Mouse (Mus musculus) kidney, embryonic 16.5 days (tissue): ENCODE measurements around the gene Tmigd3. TPM values are rescaled to one million over a fixed set of nuclear protein-coding genes. Genes with fewer than 3 reads are reported as not detected.

Experiments
- ATAC-seq: fragments of 200-750 bp; cut with Nextera tagmentation; 2 replicates; pipeline ENCODE4 v1.8.0; 2017; ENCODE audit warnings: moderate TSS enrichment; ENCODE audit not compliant: low FRiP score, low TSS enrichment
- H3K27ac ChIP-seq: fragments of 300-500 bp; sonication (generic); 2 replicates; pipeline ENCODE4 v1.5.1; 2014; ENCODE audit warnings: low read length
- H3K27me3 ChIP-seq: fragments of 300-500 bp; sonication (generic); 2 replicates; pipeline ENCODE4 v1.6.1; 2014; ENCODE audit warnings: low read length, control low read depth, mixed read lengths; ENCODE audit not compliant: insufficient read depth
- H3K36me3 ChIP-seq: fragments of 300-500 bp; sonication (generic); 2 replicates; pipeline ENCODE4 v1.6.1; 2014; ENCODE audit warnings: low read length, control low read depth, mixed read lengths; ENCODE audit not compliant: insufficient read depth
- H3K4me1 ChIP-seq: fragments of 300-500 bp; sonication (generic); 2 replicates; pipeline ENCODE4 v1.6.1; 2014; ENCODE audit warnings: low read length, control low read depth, mixed read lengths; ENCODE audit not compliant: insufficient read depth
- H3K4me2 ChIP-seq: fragments of 300-500 bp; sonication (generic); replicated peaks from 2 replicates; pipeline ENCODE4 v1.6.1; 2014; ENCODE audit warnings: low read depth, low read length
- H3K4me3 ChIP-seq: fragments of 300-500 bp; sonication (generic); 2 replicates; pipeline ENCODE4 v1.5.1; 2014; ENCODE audit warnings: mild to moderate bottlenecking, low read length
- H3K9ac ChIP-seq: fragments of 300-500 bp; sonication (generic); replicated peaks from 2 replicates; pipeline ENCODE4 v1.6.1; 2014; ENCODE audit warnings: low read length
- H3K9me3 ChIP-seq: fragments of 300-500 bp; sonication (generic); 2 replicates; pipeline ENCODE4 v1.6.1; 2016; ENCODE audit warnings: low read length, control low read depth
- WGBS: fragments of 180-500 bp; shearing (Covaris S2); extraction: QIAGEN DNeasy Blood & Tissue Kit; methylation state at CpG from one replicate; pipeline ENCODE4 v1.1.7; 2014; 5-methylcytosine and 5-hydroxymethylcytosine counted together
- polyA plus RNA-seq: library from polyadenylated mRNA; unstranded; fragments of >200 nt; fragmentation: Nextera tagmentation; extraction: Ambion mirVana; gene quantifications from 2 replicates; pipeline ENCODE4 v1.2.1, GENCODE M21; 2015

Gene Tmigd3
- polyA plus RNA-seq, 1 experiment from 2014 or later, result not detected

- H3K9me3 ChIP-seq, result no peaks in the 10 kb centered on the region
- no peak overlapping the region for H3K27ac ChIP-seq
- H3K4me2 ChIP-seq, result no peak overlapping the region
- H3K36me3 ChIP-seq, result no peaks in the 10 kb centered on the region
- no peak for ATAC-seq
- H3K9ac ChIP-seq, result no peak overlapping the region
- no peaks in the 10 kb centered on the region for H3K27me3 ChIP-seq
- H3K4me1 ChIP-seq, result no peaks in the 10 kb centered on the region
- WGBS, result 85% methylated on average over 4 of the region's 4 CpGs
- H3K4me3 ChIP-seq, result no peak overlapping the region
Observed at GRCm38 (mm10) chr3:105839836-105840235, 30.9 kb upstream of the Tmigd3 start.

- H3K27ac ChIP-seq, result no peak overlapping the region
- 63% methylated on average over 7 of the region's 7 CpGs for WGBS
- no peaks in the 10 kb centered on the region for H3K27me3 ChIP-seq
- no peak overlapping the region for H3K9ac ChIP-seq
- H3K4me1 ChIP-seq, result no peaks in the 10 kb centered on the region
- no peak overlapping the region for H3K4me3 ChIP-seq
- ATAC-seq, result no peak
- no peaks in the 10 kb centered on the region for H3K36me3 ChIP-seq
- no peaks in the 10 kb centered on the region for H3K9me3 ChIP-seq
- H3K4me2 ChIP-seq, result no peak overlapping the region
Observed at GRCm38 (mm10) chr3:105846294-105847069, 24.2 kb upstream of the Tmigd3 start.

GRCm38 (mm10) chr3:105853781-105854180, 16.9 kb upstream of the Tmigd3 start:
- no peak for ATAC-seq

GRCm38 (mm10) chr3:105854786-105855185, 15.9 kb upstream of the Tmigd3 start:
- ATAC-seq, result no peak
- WGBS, result 84% methylated on average over 4 of the region's 4 CpGs

More at GRCm38 (mm10) chr3:105853781-105854180, 16.9 kb upstream of the Tmigd3 start:
- Histone ChIP-seq H3K4me2 (no peak overlapping the region), H3K36me3 (no peaks in the 10 kb centered on the region), H3K9ac (no peak overlapping the region), H3K27me3 (no peaks in the 10 kb centered on the region), H3K9me3 (no peaks in the 10 kb centered on the region), H3K27ac (no peak overlapping the region), H3K4me3 (no peak overlapping the region), H3K4me1 (no peaks in the 10 kb centered on the region; the same call in 1 of the 2 replicates)
- 54% methylated on average over 8 of the region's 8 CpGs for WGBS

GRCm38 (mm10) chr3:105857513-105857912, 13.2 kb upstream of the Tmigd3 start:
- Histone ChIP-seq H3K4me3 (no peak overlapping the region), H3K9ac (no peak overlapping the region), H3K27me3 (no peaks in the 10 kb centered on the region), H3K9me3 (no peaks in the 10 kb centered on the region), H3K4me1 (no peaks in the 10 kb centered on the region; the same call in 1 of the 2 replicates), H3K27ac (no peak overlapping the region), H3K36me3 (no peaks in the 10 kb centered on the region), H3K4me2 (no peak overlapping the region)
- WGBS, result 58% methylated on average over 5 of the region's 5 CpGs
- ATAC-seq, result no peak

More at GRCm38 (mm10) chr3:105854786-105855185, 15.9 kb upstream of the Tmigd3 start:
- no peak overlapping the region for H3K4me3 ChIP-seq
- no peak overlapping the region for H3K27ac ChIP-seq
- H3K36me3 ChIP-seq, result no peaks in the 10 kb centered on the region
- H3K9ac ChIP-seq, result no peak overlapping the region
- H3K4me2 ChIP-seq, result no peak overlapping the region
- no peaks in the 10 kb centered on the region; the same call in 1 of the 2 replicates for H3K4me1 ChIP-seq
- H3K27me3 ChIP-seq, result no peaks in the 10 kb centered on the region
- H3K9me3 ChIP-seq, result no peaks in the 10 kb centered on the region

GRCm38 (mm10) chr3:105861747-105862366, 8.8 kb upstream of the Tmigd3 start:
- Histone ChIP-seq H3K9me3 (no peaks in the 10 kb centered on the region), H3K27ac (no peak overlapping the region), H3K36me3 (no peaks in the 10 kb centered on the region), H3K4me2 (no peak overlapping the region), H3K9ac (no peak overlapping the region), H3K27me3 (no peaks in the 10 kb centered on the region), H3K4me3 (no peak overlapping the region), H3K4me1 (no peaks in the 10 kb centered on the region)
- 35% methylated on average over 7 of the region's 7 CpGs for WGBS
- no peak for ATAC-seq

GRCm38 (mm10) chr3:105864123-105864522, 6.6 kb upstream of the Tmigd3 start:
- no peak overlapping the region for H3K27ac ChIP-seq
- H3K4me3 ChIP-seq, result no peak overlapping the region
- 72% methylated on average over 1 of the region's 1 CpGs for WGBS
- H3K27me3 ChIP-seq, result no peaks in the 10 kb centered on the region
- H3K9ac ChIP-seq, result no peak overlapping the region
- no peak for ATAC-seq
- H3K4me2 ChIP-seq, result no peak overlapping the region
- H3K4me1 ChIP-seq, result peaks cover 8% of the 10 kb centered on the region; the same call in 1 of the 2 replicates
- H3K9me3 ChIP-seq, result no peaks in the 10 kb centered on the region
- no peaks in the 10 kb centered on the region for H3K36me3 ChIP-seq

- 78% methylated on average over 9 of the region's 9 CpGs for WGBS
- no peak overlapping the region for H3K27ac ChIP-seq
- no peak for ATAC-seq
Observed at GRCm38 (mm10) chr3:105865122-105865521, 5.6 kb upstream of the Tmigd3 start.

GRCm38 (mm10) chr3:105868135-105868534, 2.6 kb upstream of the Tmigd3 start:
- Histone ChIP-seq H3K9me3 (no peaks in the 10 kb centered on the region), H3K36me3 (no peaks in the 10 kb centered on the region), H3K9ac (no peak overlapping the region), H3K4me2 (no peak overlapping the region), H3K4me3 (no peak overlapping the region), H3K4me1 (peaks cover 17% of the 10 kb centered on the region; the same call in 1 of the 2 replicates), H3K27me3 (no peaks in the 10 kb centered on the region), H3K27ac (0 out of 2 replicates have a peak overlapping the region, but pooled peaks have one; percentile 43)
- 28% methylated on average over 2 of the region's 2 CpGs for whole genome bisulfite sequencing
- no peak for ATAC-seq

More at GRCm38 (mm10) chr3:105865122-105865521, 5.6 kb upstream of the Tmigd3 start:
- Histone ChIP-seq H3K36me3 (no peaks in the 10 kb centered on the region), H3K9ac (no peak overlapping the region), H3K27me3 (no peaks in the 10 kb centered on the region), H3K9me3 (no peaks in the 10 kb centered on the region), H3K4me3 (no peak overlapping the region), H3K4me1 (peaks cover 8% of the 10 kb centered on the region; the same call in 1 of the 2 replicates), H3K4me2 (no peak overlapping the region)

GRCm38 (mm10) chr3:105872034-105872433, 1.3 kb downstream of the Tmigd3 start:
- no peak overlapping the region for H3K4me2 ChIP-seq
- H3K9ac ChIP-seq, result no peak overlapping the region
- no peaks in the 10 kb centered on the region for H3K27me3 ChIP-seq
- H3K4me3 ChIP-seq, result no peak overlapping the region
- 37% methylated on average over 6 of the region's 6 CpGs for WGBS
- H3K27ac ChIP-seq, result peak overlapping the region; percentile 65
- H3K9me3 ChIP-seq, result no peaks in the 10 kb centered on the region
- no peak for ATAC-seq
- H3K36me3 ChIP-seq, result no peaks in the 10 kb centered on the region
- peaks cover 17% of the 10 kb centered on the region; the same call in 1 of the 2 replicates for H3K4me1 ChIP-seq
